ENCODE assay signal across 22 mouse cellular contexts in the genomic region with DNA sequence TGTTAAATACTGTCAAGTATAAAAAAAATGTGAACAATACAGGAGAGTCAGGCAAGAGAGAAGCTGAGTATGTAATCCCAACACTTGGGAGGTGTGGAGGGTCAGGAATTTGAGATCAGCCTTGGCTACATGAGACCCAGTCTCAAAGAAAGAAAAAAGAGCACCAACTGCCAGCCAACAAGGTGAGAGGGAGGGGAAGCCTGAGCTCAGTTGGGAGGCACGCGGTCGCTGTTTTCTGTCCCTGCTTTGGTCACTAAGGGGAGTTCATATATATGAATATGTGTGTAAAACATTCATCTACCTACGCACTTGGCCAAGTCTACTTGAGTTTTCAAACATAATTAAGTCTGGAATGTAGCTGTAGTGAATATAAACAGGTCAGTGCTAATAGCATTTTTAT. TPM values are rescaled to one million over a fixed set of nuclear protein-coding genes. Genes with fewer than 3 reads are reported as not detected.
DNase-seq lines count a peak whose midpoint lies in the region; ATAC-seq and TF ChIP-seq lines count a peak whose summit lies in the region.
"Had no signal": no experiment of that assay in that cellular context is flagged by ENCODE, and none has a peak within 500 bp of the region (broad histone marks: within the 10 kb centered on the region; RNA-seq: fewer than 3 reads in every experiment).

No protein-coding gene starts in this region.

- 0 out of 2 replicates have a peak, but pooled peaks cover 7% of the 10 kb centered on the region for H3K36me3 ChIP-seq in embryonic facial prominence, embryonic 14.5 days (ENCODE audit: control insufficient read depth, insufficient read depth, low read length)
- H3K36me3 ChIP-seq in embryonic facial prominence, embryonic 10.5 days (replicated peaks), result peaks cover 9% of the 10 kb centered on the region
- peaks cover 12% of the 10 kb centered on the region for H3K36me3 ChIP-seq in heart, embryonic 12.5 days
- no peaks in the 10 kb centered on the region for H3K36me3 ChIP-seq in midbrain, embryonic 11.5 days (ENCODE audit: control insufficient read depth, insufficient read depth, low read length)
- no peaks in the 10 kb centered on the region for H3K36me3 ChIP-seq in midbrain, embryonic 15.5 days (replicated peaks)
- H3K36me3 ChIP-seq: forebrain, embryonic 12.5 days; midbrain, embryonic 12.5 days had no signal

- no peak overlapping the region for H3K9ac ChIP-seq in embryonic facial prominence, embryonic 14.5 days (ENCODE audit: low read depth, low read length)
- H3K9ac ChIP-seq in heart, embryonic 12.5 days, result peak overlapping the region; percentile 63; the same call in 1 of the 2 replicates
- H3K9ac ChIP-seq in midbrain, embryonic 11.5 days (ENCODE audit: low read length), result no peak overlapping the region
- H3K9ac ChIP-seq in midbrain, embryonic 15.5 days, result no peak overlapping the region
- H3K9ac ChIP-seq: embryonic facial prominence, embryonic 12.5 days; forebrain, embryonic 12.5 days; hindbrain, embryonic 12.5 days; liver, embryonic 15.5 days; midbrain, embryonic 12.5 days had no signal

- intact Hi-C loops in left cerebral cortex, adult 2 months (cut with DNase I), result no loop called here
- intact Hi-C loops in left cerebral cortex, postnatal 14 days (cut with DNase I), result no loop called here

- no peak for TF ChIP-seq CTCF in left cerebral cortex, adult 2 months (IDR thresholded peaks at IDR 0.05)

- no peak overlapping the region for H3K4me3 ChIP-seq in embryonic facial prominence, embryonic 14.5 days (ENCODE audit: low read depth, low read length)
- H3K4me3 ChIP-seq in embryonic facial prominence, embryonic 10.5 days, result no peak overlapping the region
- H3K4me3 ChIP-seq in heart, embryonic 12.5 days, result peak overlapping the region; percentile 39
- H3K4me3 ChIP-seq in left cerebral cortex, adult 2 months, result no peak overlapping the region
- H3K4me3 ChIP-seq in midbrain, embryonic 11.5 days (ENCODE audit: low read depth, low read length), result no peak overlapping the region
- H3K4me3 ChIP-seq in midbrain, embryonic 15.5 days, result no peak overlapping the region
- H3K4me3 ChIP-seq: embryonic facial prominence, embryonic 12.5 days; erythroblast, embryonic 14.5 days; forebrain, embryonic 12.5 days; hindbrain, embryonic 12.5 days; limb, embryonic 10.5 days; liver, embryonic 15.5 days; midbrain, embryonic 12.5 days had no signal

- H3K9me3 ChIP-seq in embryonic facial prominence, embryonic 14.5 days (ENCODE audit: control insufficient read depth, low read length), result no peaks in the 10 kb centered on the region
- no peaks in the 10 kb centered on the region for H3K9me3 ChIP-seq in embryonic facial prominence, embryonic 10.5 days
- no peaks in the 10 kb centered on the region for H3K9me3 ChIP-seq in heart, embryonic 12.5 days (replicated peaks)
- H3K9me3 ChIP-seq in midbrain, embryonic 11.5 days (ENCODE audit: control insufficient read depth, low read length), result no peaks in the 10 kb centered on the region
- no peaks in the 10 kb centered on the region for H3K9me3 ChIP-seq in midbrain, embryonic 15.5 days
- H3K9me3 ChIP-seq: embryonic facial prominence, embryonic 12.5 days; forebrain, embryonic 12.5 days; hindbrain, embryonic 12.5 days; limb, embryonic 10.5 days; liver, embryonic 15.5 days; midbrain, embryonic 12.5 days had no signal

- no peak overlapping the region for H3K4me2 ChIP-seq in embryonic facial prominence, embryonic 14.5 days (ENCODE audit: low read depth, low read length)
- H3K4me2 ChIP-seq in heart, embryonic 12.5 days, result peak overlapping the region; percentile 62
- H3K4me2 ChIP-seq in midbrain, embryonic 11.5 days, result no peak overlapping the region
- H3K4me2 ChIP-seq in midbrain, embryonic 15.5 days, result no peak overlapping the region
- H3K4me2 ChIP-seq: embryonic facial prominence, embryonic 12.5 days; forebrain, embryonic 12.5 days; hindbrain, embryonic 12.5 days; liver, embryonic 15.5 days; midbrain, embryonic 12.5 days had no signal

- H3K27me3 ChIP-seq in embryonic facial prominence, embryonic 14.5 days (replicated peaks; ENCODE audit: control insufficient read depth, insufficient read depth, low read length), result no peaks in the 10 kb centered on the region
- no peaks in the 10 kb centered on the region for H3K27me3 ChIP-seq in embryonic facial prominence, embryonic 10.5 days (replicated peaks; ENCODE audit: low read depth, poor library complexity, severe bottlenecking)
- H3K27me3 ChIP-seq in heart, embryonic 12.5 days (replicated peaks), result no peaks in the 10 kb centered on the region
- no peaks in the 10 kb centered on the region for H3K27me3 ChIP-seq in midbrain, embryonic 11.5 days (ENCODE audit: control insufficient read depth, insufficient read depth, low read length)
- H3K27me3 ChIP-seq in midbrain, embryonic 15.5 days (replicated peaks), result no peaks in the 10 kb centered on the region
- H3K27me3 ChIP-seq: embryonic facial prominence, embryonic 12.5 days; forebrain, embryonic 12.5 days; hindbrain, embryonic 12.5 days; liver, embryonic 15.5 days; midbrain, embryonic 12.5 days had no signal

- peaks cover 3% of the 10 kb centered on the region; the same call in 1 of the 2 replicates for H3K4me1 ChIP-seq in embryonic facial prominence, embryonic 14.5 days (ENCODE audit: control insufficient read depth, insufficient read depth, low read length)
- peaks cover 6% of the 10 kb centered on the region; the same call in 1 of the 2 replicates for H3K4me1 ChIP-seq in embryonic facial prominence, embryonic 10.5 days
- H3K4me1 ChIP-seq in heart, embryonic 12.5 days (replicated peaks), result peaks cover 59% of the 10 kb centered on the region
- H3K4me1 ChIP-seq in midbrain, embryonic 11.5 days (ENCODE audit: control insufficient read depth, insufficient read depth, low read length), result no peaks in the 10 kb centered on the region
- peaks cover 6% of the 10 kb centered on the region; the same call in 1 of the 2 replicates for H3K4me1 ChIP-seq in midbrain, embryonic 15.5 days
- H3K4me1 ChIP-seq: embryonic facial prominence, embryonic 12.5 days; forebrain, embryonic 12.5 days; hindbrain, embryonic 12.5 days; limb, embryonic 10.5 days had no signal

- 0 out of 2 replicates have a peak, but pooled peaks have one; percentile 37 for ATAC-seq in embryonic facial prominence, embryonic 14.5 days (ENCODE audit: low read depth)
- no peak for ATAC-seq in heart, embryonic 12.5 days (ENCODE audit: insufficient number of reproducible peaks, low FRiP score)
- no peak for ATAC-seq in midbrain, embryonic 11.5 days (ENCODE audit: low FRiP score)
- ATAC-seq in midbrain, embryonic 15.5 days (replicated peaks), result no peak
- ATAC-seq: activated CD4-positive, CD25-positive, alpha-beta regulatory T cell, adult 4 months; intestine, postnatal 0 days had no signal

- WGBS in embryonic facial prominence, embryonic 14.5 days, result 79% methylated on average over 4 of the region's 4 CpGs
- WGBS in embryonic facial prominence, embryonic 10.5 days, result 92% methylated on average over 4 of the region's 4 CpGs
- 50% methylated on average over 4 of the region's 4 CpGs for WGBS in heart, embryonic 12.5 days
- WGBS in midbrain, embryonic 11.5 days, result 99% methylated on average over 4 of the region's 4 CpGs
- WGBS in midbrain, embryonic 15.5 days, result 89% methylated on average over 4 of the region's 4 CpGs

- no peak overlapping the region for H3K27ac ChIP-seq in embryonic facial prominence, embryonic 14.5 days (replicated peaks; ENCODE audit: low read depth, low read length)
- no peak overlapping the region for H3K27ac ChIP-seq in embryonic facial prominence, embryonic 10.5 days (replicated peaks)
- H3K27ac ChIP-seq in heart, embryonic 12.5 days (ENCODE audit: poor library complexity, severe bottlenecking), result peak overlapping the region; percentile 82
- H3K27ac ChIP-seq in left cerebral cortex, adult 2 months, result peak overlapping the region; percentile 22; the same call in 1 of the 2 replicates
- H3K27ac ChIP-seq in midbrain, embryonic 11.5 days (ENCODE audit: low read depth, low read length), result no peak overlapping the region
- H3K27ac ChIP-seq in midbrain, embryonic 15.5 days, result no peak overlapping the region
- H3K27ac ChIP-seq: embryonic facial prominence, embryonic 12.5 days; forebrain, embryonic 12.5 days; hindbrain, embryonic 12.5 days; limb, embryonic 10.5 days; liver, embryonic 15.5 days; midbrain, embryonic 12.5 days had no signal

- DNase-seq in embryonic facial prominence, embryonic 14.5 days (ENCODE audit: low spot score), result no peak
- DNase-seq in embryonic facial prominence, embryonic 10.5 days (ENCODE audit: low spot score), result no peak
- no peak for DNase-seq in heart, postnatal 4 days
- DNase-seq in left cerebral cortex, adult 2 months (ENCODE audit: extremely low spot score in 1 of 2, low spot score in 2 of 2), result no peak
- no peak for DNase-seq in left cerebral cortex, postnatal 14 days (ENCODE audit: low spot score in 2 of 2)
- peak; percentile 69 for DNase-seq in midbrain, embryonic 11.5 days (ENCODE audit: low spot score, missing footprints)
- DNase-seq: adrenal gland, postnatal 10 days; cerebellum, adult 18-20 months; cerebellum, postnatal 14 days; kidney, postnatal 10 days; liver had no signal

RNA-seq across cellular contexts. Expression of a gene that starts 51.4 kb away (rescaled TPM):
- 29.3 and 29.9 TPM in 2 replicates for polyA plus RNA-seq in embryonic facial prominence, embryonic 14.5 days (2014; fragmentation: Nextera tagmentation; extraction: Ambion mirVana)
- 27.0 and 28.2 TPM in 2 replicates for polyA plus RNA-seq in embryonic facial prominence, embryonic 10.5 days (2016; fragmentation: Nextera tagmentation; extraction: Ambion mirVana)
- 25.6 and 25.8 TPM in 2 replicates for polyA plus RNA-seq in heart, embryonic 12.5 days (2016; fragmentation: Nextera tagmentation; extraction: Ambion mirVana)
- total RNA-seq in heart, postnatal 4 days (2021), result 10 to 100 TPM; 67.4 to 67.5 TPM
- total RNA-seq in left cerebral cortex, adult 2 months (2021), result 10 to 100 TPM; 92.3 to 96.3 TPM
- 10 to 100 TPM; 78.5 to 82.9 TPM for total RNA-seq in left cerebral cortex, postnatal 14 days (2021)
- 29.1 and 33.8 TPM in 2 replicates for polyA plus RNA-seq in midbrain, embryonic 11.5 days (2014; fragmentation: Nextera tagmentation; extraction: Ambion mirVana)
- 15.2 and 16.0 TPM in 2 replicates for polyA plus RNA-seq in midbrain, embryonic 15.5 days (2015; fragmentation: Nextera tagmentation; extraction: Ambion mirVana)

Comparison
In these comparisons a context has a peak if more than half of its experiments do, and no peak if none do; other contexts are left out.
1. H3K27ac ChIP-seq: peak in heart, embryonic 12.5 days (single experiment) and left cerebral cortex, adult 2 months (single experiment); none in embryonic facial prominence, embryonic 14.5 days (single experiment), embryonic facial prominence, embryonic 10.5 days (single experiment), midbrain, embryonic 11.5 days (single experiment) and midbrain, embryonic 15.5 days (single experiment).